Mouse (Mus musculus) lung, embryonic 16.5 days (tissue): Measurements from ENCODE around the gene Vmn2r59. TPM values are rescaled to one million over a fixed set of nuclear protein-coding genes. Genes with fewer than 3 reads are reported as not detected.
"Not testable (repeated sequence)": the region's sequence is repeated elsewhere in the genome, so short reads cannot be mapped to it uniquely, and the experiment has no call there.

Experiments used
- ATAC-seq: fragments of 200-750 bp; cut with Nextera tagmentation; 2 replicates; pipeline ENCODE4 v1.8.0; 2017; ENCODE audit warnings: low read depth, mild to moderate bottlenecking, moderate library complexity
- H3K27ac ChIP-seq: fragments of 300-500 bp; sonication (generic); 2 replicates; pipeline ENCODE4 v1.5.1; 2014; ENCODE audit warnings: mild to moderate bottlenecking, control low read depth, low read length
- H3K27me3 ChIP-seq: fragments of 300-500 bp; sonication (generic); 2 replicates; pipeline ENCODE4 v1.6.1; 2014; ENCODE audit warnings: low read depth, low read length, mixed read lengths; ENCODE audit not compliant: control insufficient read depth, insufficient read depth
- H3K36me3 ChIP-seq: fragments of 300-500 bp; sonication (generic); 2 replicates; pipeline ENCODE4 v1.6.1; 2014; ENCODE audit warnings: low read length; ENCODE audit not compliant: control insufficient read depth, insufficient read depth
- H3K4me1 ChIP-seq: fragments of 300-500 bp; sonication (generic); replicated peaks from 2 replicates; pipeline ENCODE4 v1.6.1; 2014; ENCODE audit warnings: low read length, mixed read lengths; ENCODE audit not compliant: control insufficient read depth, insufficient read depth
- H3K4me2 ChIP-seq: fragments of 300-500 bp; sonication (generic); 2 replicates; pipeline ENCODE4 v1.6.1; 2014; ENCODE audit warnings: low read depth, low read length, control low read depth
- H3K4me3 ChIP-seq: fragments of 300-500 bp; sonication (generic); 2 replicates; pipeline ENCODE4 v1.5.1; 2014; ENCODE audit warnings: mild to moderate bottlenecking, low read length, control low read depth
- H3K9ac ChIP-seq: fragments of 300-500 bp; sonication (generic); 2 replicates; pipeline ENCODE4 v1.6.1; 2014; ENCODE audit warnings: low read length, control low read depth
- H3K9me3 ChIP-seq: fragments of 300-500 bp; sonication (generic); 2 replicates; pipeline ENCODE4 v1.6.1; 2016; ENCODE audit warnings: low read length; ENCODE audit not compliant: control insufficient read depth
- WGBS: fragments of 180-500 bp; shearing (Covaris S2); extraction: QIAGEN DNeasy Blood & Tissue Kit; methylation state at CpG from one replicate; pipeline ENCODE4 v1.1.7; 2014; 5-methylcytosine and 5-hydroxymethylcytosine counted together
- polyA plus RNA-seq: library from polyadenylated mRNA; unstranded; fragments of >200 nt; fragmentation: Nextera tagmentation; extraction: Ambion mirVana; gene quantifications from 2 replicates; pipeline ENCODE4 v1.2.1, GENCODE M21; 2015

The Vmn2r59 gene
- not detected in 2 replicates for polyA plus RNA-seq

- Histone ChIP-seq H3K27me3 (no peaks in the 10 kb centered on the region), H3K27ac (no peak within 1 kb of the TSS), H3K4me3 (no peak within 1 kb of the TSS), H3K4me1 (no peaks in the 10 kb centered on the region), H3K36me3 (no peaks in the 10 kb centered on the region), H3K9me3 (no peaks in the 10 kb centered on the region), H3K9ac (no peak within 1 kb of the TSS), H3K4me2 (no peak within 1 kb of the TSS)
- no peak for ATAC-seq
Observed at GRCm38 (mm10) chr7:42058923-42059322, at the start of gene Vmn2r59. Vmn2r59 (minus strand) TSS chr7:42059023.

GRCm38 (mm10) chr7:42107470-42107869 lies 48.6 kb upstream of the Vmn2r59 start, which contains the start of gene Vmn2r60:
Vmn2r60 (plus strand) TSS chr7:42107770.
- no peak within 1 kb of the TSS for H3K4me2 ChIP-seq
- no peak within 1 kb of the TSS for H3K9ac ChIP-seq
- H3K27me3 ChIP-seq = no peaks in the 10 kb centered on the region
- WGBS = 50% methylated on average over 2 of the region's 2 CpGs
- no peak for ATAC-seq
- no peak within 1 kb of the TSS for H3K4me3 ChIP-seq
- H3K36me3 ChIP-seq = no peaks in the 10 kb centered on the region
- no peak within 1 kb of the TSS for H3K27ac ChIP-seq
- H3K4me1 ChIP-seq = no peaks in the 10 kb centered on the region
- H3K9me3 ChIP-seq = peaks cover 2% of the 10 kb centered on the region; the same call in 1 of the 2 replicates

GRCm38 (mm10) chr7:42107061-42107460 lies 48.2 kb upstream of the Vmn2r59 start:
- H3K4me3 ChIP-seq, H3K9me3 ChIP-seq, H3K27ac ChIP-seq, H3K36me3 ChIP-seq, H3K4me2 ChIP-seq, H3K27me3 ChIP-seq, ATAC-seq, H3K4me1 ChIP-seq, H3K9ac ChIP-seq: not testable (repeated sequence)
- WGBS = 74% methylated on average over 13 of the region's 14 CpGs

Other genes starting within 250 kb of the Vmn2r59 start
- gene Vmn2r58, start 186.3 kb downstream of the Vmn2r59 start, polyA plus RNA-seq = not detected in 2 replicates
- gene Vmn2r60, start 48.7 kb upstream of the Vmn2r59 start, polyA plus RNA-seq = not detected in 2 replicates
- not detected in 2 replicates for gene Vmn2r61, start 201.0 kb upstream of the Vmn2r59 start, polyA plus RNA-seq